Mouse (Mus musculus): ENCODE data around the gene Trim31.

GRCm38 (mm10) chr17:36944121-36944775 is 46.3 kb downstream of the Trim31 start:
- TF ChIP-seq CTCF (IDR thresholded peaks at IDR 0.05; ENCODE audit: control insufficient read depth, insufficient read depth, insufficient read length): no peak
- TF ChIP-seq MAX (IDR thresholded peaks at IDR 0.05): no peak
- no peak for TF ChIP-seq MYOD1 (IDR thresholded peaks at IDR 0.05; ENCODE audit: control insufficient read depth, insufficient read length, low read depth)
- no peak for TF ChIP-seq MYOG (IDR thresholded peaks at IDR 0.05; ENCODE audit: control insufficient read depth, extremely low read depth, insufficient read length)
- TF ChIP-seq USF1 (IDR thresholded peaks at IDR 0.05; ENCODE audit: low read depth): no peak
- no peak for TF ChIP-seq CEBPB (IDR thresholded peaks at IDR 0.05; ENCODE audit: low read depth)

Measured in C2C12 (cell line).